Mouse (Mus musculus) kidney, adult 2 months (tissue): ENCODE results near the gene Cngb1.

Experiments used
- CTCF ChIP-seq: fragments of 200-500 bp; conservative IDR thresholded peaks from 2 replicates; pipeline ENCODE4 v1.5.1; 2011; ENCODE audit warnings: low read depth, mild to moderate bottlenecking, control low read depth, low read length, moderate library complexity, mixed read lengths; ENCODE audit not compliant: insufficient read depth, insufficient read length
- POLR2A ChIP-seq: fragments of 200-500 bp; IDR thresholded peaks from one replicate; pipeline ENCODE4 v1.6.1; 2011; ENCODE audit warnings: low read depth, low read length, control low read depth

DNA sequence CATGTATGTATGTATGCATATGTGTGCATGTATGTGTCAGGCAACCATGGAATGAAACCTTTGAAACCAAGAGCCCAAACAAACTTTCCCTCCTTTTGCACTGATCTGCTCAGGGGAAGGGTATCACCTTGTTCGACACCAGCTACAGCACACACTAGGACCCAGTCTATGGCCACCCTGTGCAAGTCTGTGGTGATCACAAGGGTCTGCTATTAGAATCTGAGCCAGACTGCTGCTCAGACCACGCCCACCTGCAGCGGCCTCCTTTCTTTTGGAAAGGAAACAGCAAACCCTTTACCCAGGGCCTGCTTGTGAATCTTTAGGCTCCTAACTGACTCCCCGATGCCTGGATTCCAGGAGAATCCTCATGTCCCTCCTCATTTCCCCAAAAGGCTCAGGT lies 62.5 kb downstream of the Cngb1 start:
- no peak for TF ChIP-seq CTCF
- no peak for TF ChIP-seq POLR2A
